Mouse (Mus musculus) liver, adult 2 months (tissue): ENCODE results near the gene Ireb2.

Experiments
- CTCF ChIP-seq: fragments of 200-500 bp; IDR thresholded peaks from 2 replicates; pipeline ENCODE4 v1.5.1; 2011; ENCODE audit warnings: low read depth, low read length, control low read depth
- POLR2A ChIP-seq: fragments of 200-500 bp; IDR thresholded peaks from 2 replicates; pipeline ENCODE4 v1.6.1; 2011; ENCODE audit warnings: low read length, control low read depth; ENCODE audit not compliant: insufficient read depth; ENCODE audit errors: extremely low read depth

DNA sequence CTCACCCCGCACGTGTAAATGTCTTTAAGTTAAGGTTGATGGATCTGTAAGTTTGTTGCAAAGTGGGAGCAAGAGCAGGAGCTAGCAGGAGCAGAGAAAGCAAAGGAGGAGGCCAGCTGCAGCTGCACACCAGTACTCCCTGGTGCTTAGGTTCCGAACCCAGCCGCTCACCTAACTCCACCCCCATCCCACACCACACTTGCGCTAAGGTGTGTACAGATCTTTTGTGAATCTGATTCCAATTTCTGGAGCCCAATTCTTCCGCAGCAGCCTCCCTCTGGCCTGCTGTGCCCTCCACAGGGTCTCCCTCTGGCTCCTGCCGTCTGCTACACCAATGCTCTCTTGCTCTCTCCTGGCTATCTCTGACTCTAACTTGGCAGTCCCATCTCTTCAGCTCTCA lies 25.8 kb upstream of the Ireb2 start:
- TF ChIP-seq CTCF (no peak), POLR2A (no peak)
